Comparison of ENCODE assay signal across 16 mouse cellular contexts in genomic region chr1:143888065-143888464, GRCm38 (mm10).
"Had no signal": no experiment of that assay in that cellular context is flagged by ENCODE, and none has a peak within 500 bp of the region (broad histone marks: within the 10 kb centered on the region; RNA-seq: fewer than 3 reads in every experiment).

No protein-coding gene starts in this region.

- H3K4me1 ChIP-seq: neural tube, embryonic 13.5 days; neural tube, embryonic 15.5 days; stomach, embryonic 15.5 days had no signal

- H3K36me3 ChIP-seq: neural tube, embryonic 13.5 days; neural tube, embryonic 15.5 days; stomach, embryonic 15.5 days had no signal

- H3K9ac ChIP-seq: neural tube, embryonic 13.5 days; neural tube, embryonic 15.5 days; stomach, embryonic 15.5 days had no signal

- DNase-seq: retina, postnatal 1 day; right cerebral cortex, adult 18-20 months; right cerebral cortex, postnatal 14 days; right cerebral cortex, postnatal 25 days; right cerebral cortex, postnatal 4 days; spleen, adult 18-20 months; thymus, adult 18-20 months; thymus, adult 2 months; thymus, postnatal 14 days; thymus, postnatal 25 days; thymus, postnatal 36 days; thymus, postnatal 4 days had no signal

- H3K27ac ChIP-seq: neural tube, embryonic 13.5 days; neural tube, embryonic 15.5 days; stomach, embryonic 15.5 days; stomach, postnatal 0 days had no signal

- H3K27me3 ChIP-seq: neural tube, embryonic 13.5 days; neural tube, embryonic 15.5 days; stomach, embryonic 15.5 days had no signal

- H3K4me2 ChIP-seq: neural tube, embryonic 13.5 days; neural tube, embryonic 15.5 days; stomach, embryonic 15.5 days had no signal

- H3K9me3 ChIP-seq: neural tube, embryonic 13.5 days; neural tube, embryonic 15.5 days; stomach, embryonic 15.5 days had no signal

- H3K4me3 ChIP-seq: neural tube, embryonic 13.5 days; neural tube, embryonic 15.5 days; stomach, embryonic 15.5 days had no signal
